Mouse (Mus musculus) forebrain, embryonic 16.5 days (tissue): ENCODE measurements at regions not wholly inside any gene's neighbourhood (a gene's known extent, or its start where the extent isn't known, plus 50 kb on each side); places are given as distances from the start of the nearest gene placed in this dataset.
A peak's percentile ranks its signal among the peaks of the same experiment; 100 is the strongest.
"Not testable (repeated sequence)": the region's sequence is repeated elsewhere in the genome, so short reads cannot be mapped to it uniquely, and the experiment has no call there.

Experiments
- ATAC-seq: fragments of 200-750 bp; cut with Nextera tagmentation; 2 replicates; pipeline ENCODE4 v1.8.0; 2017; ENCODE audit warnings: mild to moderate bottlenecking, moderate library complexity
- H3K27ac ChIP-seq: fragments of 300-500 bp; sonication (generic); 2 replicates; pipeline ENCODE4 v1.5.1; 2014; ENCODE audit warnings: low read length, control low read depth
- H3K27me3 ChIP-seq: fragments of 300-500 bp; sonication (generic); replicated peaks from 2 replicates; pipeline ENCODE4 v1.6.1; 2014; ENCODE audit warnings: low read length; ENCODE audit not compliant: control insufficient read depth, insufficient read depth
- H3K36me3 ChIP-seq: fragments of 300-500 bp; sonication (generic); 2 replicates; pipeline ENCODE4 v1.6.1; 2014; ENCODE audit not compliant: control insufficient read depth, insufficient read depth
- H3K4me1 ChIP-seq: fragments of 300-500 bp; sonication (generic); replicated peaks from 2 replicates; pipeline ENCODE4 v1.6.1; 2014; ENCODE audit warnings: low read length; ENCODE audit not compliant: control insufficient read depth, insufficient read depth
- H3K4me2 ChIP-seq: fragments of 300-500 bp; sonication (generic); 2 replicates; pipeline ENCODE4 v1.6.1; 2014; ENCODE audit warnings: mild to moderate bottlenecking, low read length, control low read depth
- H3K4me3 ChIP-seq: fragments of 300-500 bp; sonication (generic); replicated peaks from 2 replicates; pipeline ENCODE4 v1.5.1; 2014; ENCODE audit warnings: mild to moderate bottlenecking, low read length, control low read depth
- H3K9ac ChIP-seq: fragments of 300-500 bp; sonication (generic); replicated peaks from 2 replicates; pipeline ENCODE4 v1.6.1; 2014; ENCODE audit warnings: low read depth, low read length, control low read depth
- H3K9me3 ChIP-seq: fragments of 300-500 bp; sonication (generic); 2 replicates; pipeline ENCODE4 v1.6.1; 2016; ENCODE audit warnings: low read length; ENCODE audit not compliant: control insufficient read depth
- WGBS: fragments of 180-500 bp; shearing (Covaris S2); extraction: QIAGEN DNeasy Blood & Tissue Kit; methylation state at CpG from one replicate; pipeline ENCODE4 v1.1.7; 2014; 5-methylcytosine and 5-hydroxymethylcytosine counted together

- Histone ChIP-seq H3K4me3 (no peak overlapping the region), H3K27me3 (no peaks in the 10 kb centered on the region), H3K4me2 (no peak overlapping the region), H3K9me3 (no peaks in the 10 kb centered on the region), H3K36me3 (no peaks in the 10 kb centered on the region), H3K27ac (no peak overlapping the region), H3K4me1 (no peaks in the 10 kb centered on the region), H3K9ac (no peak overlapping the region)
- ATAC-seq = no peak
- 83% methylated on average over 10 of the region's 10 CpGs for WGBS
These were observed 239.3 kb downstream of the Dad1 start for GRCm38 (mm10) chr14:54014628-54015027.

GRCm38 (mm10) chr14:54002083-54002482 is 251.8 kb downstream of the Dad1 start:
- no peak overlapping the region for H3K4me3 ChIP-seq
- no peak overlapping the region for H3K4me2 ChIP-seq
- no peaks in the 10 kb centered on the region for H3K9me3 ChIP-seq
- no peaks in the 10 kb centered on the region for H3K36me3 ChIP-seq
- H3K4me1 ChIP-seq = no peaks in the 10 kb centered on the region
- no peaks in the 10 kb centered on the region for H3K27me3 ChIP-seq
- no peak overlapping the region for H3K9ac ChIP-seq
- WGBS = 97% methylated on average over 1 of the region's 1 CpGs
- H3K27ac ChIP-seq = no peak overlapping the region
- ATAC-seq = no peak

GRCm38 (mm10) chr14:54000527-54000926 is 253.4 kb downstream of the Dad1 start:
- Histone ChIP-seq H3K4me3 (no peak overlapping the region), H3K9me3 (no peaks in the 10 kb centered on the region), H3K9ac (no peak overlapping the region), H3K27ac (no peak overlapping the region), H3K36me3 (no peaks in the 10 kb centered on the region), H3K4me2 (no peak overlapping the region), H3K4me1 (no peaks in the 10 kb centered on the region), H3K27me3 (no peaks in the 10 kb centered on the region)
- no peak for ATAC-seq
- WGBS = 80% methylated on average over 5 of the region's 5 CpGs

GRCm38 (mm10) chr14:53993427-53993826 is 260.5 kb downstream of the Dad1 start:
- 51% methylated on average over 2 of the region's 2 CpGs for WGBS
- H3K27me3 ChIP-seq = no peaks in the 10 kb centered on the region
- no peak overlapping the region for H3K9ac ChIP-seq
- no peak overlapping the region for H3K27ac ChIP-seq
- H3K9me3 ChIP-seq = no peaks in the 10 kb centered on the region
- H3K4me2 ChIP-seq = no peak overlapping the region
- H3K36me3 ChIP-seq = no peaks in the 10 kb centered on the region
- no peak overlapping the region for H3K4me3 ChIP-seq
- ATAC-seq = no peak
- H3K4me1 ChIP-seq = peaks cover 10% of the 10 kb centered on the region

GRCm38 (mm10) chr14:53992712-53993286 is 261.1 kb downstream of the Dad1 start:
- Histone ChIP-seq H3K4me3 (no peak overlapping the region), H3K9me3 (no peaks in the 10 kb centered on the region), H3K36me3 (no peaks in the 10 kb centered on the region), H3K27ac (no peak overlapping the region), H3K27me3 (no peaks in the 10 kb centered on the region), H3K9ac (no peak overlapping the region), H3K4me2 (0 out of 2 replicates have a peak overlapping the region, but pooled peaks have one; percentile 21), H3K4me1 (peaks cover 10% of the 10 kb centered on the region)
- WGBS = 10% methylated on average over 11 of the region's 11 CpGs
- peak; percentile 92 for ATAC-seq

- 33% methylated on average over 4 of the region's 4 CpGs for WGBS
- H3K9me3 ChIP-seq = no peaks in the 10 kb centered on the region
- H3K36me3 ChIP-seq = no peaks in the 10 kb centered on the region
- H3K27ac ChIP-seq = no peak overlapping the region
- no peak for ATAC-seq
- no peak overlapping the region for H3K4me3 ChIP-seq
- no peak overlapping the region for H3K9ac ChIP-seq
- no peak overlapping the region for H3K4me2 ChIP-seq
- peaks cover 10% of the 10 kb centered on the region for H3K4me1 ChIP-seq
- no peaks in the 10 kb centered on the region for H3K27me3 ChIP-seq
These were observed 262.5 kb downstream of the Dad1 start for GRCm38 (mm10) chr14:53991390-53991789.

- Histone ChIP-seq H3K9ac (no peak overlapping the region), H3K27ac (no peak overlapping the region), H3K4me2 (no peak overlapping the region), H3K4me3 (no peak overlapping the region), H3K27me3 (no peaks in the 10 kb centered on the region), H3K36me3 (no peaks in the 10 kb centered on the region), H3K9me3 (no peaks in the 10 kb centered on the region), H3K4me1 (no peaks in the 10 kb centered on the region)
- 52% methylated on average over 5 of the region's 5 CpGs for whole genome bisulfite sequencing
- ATAC-seq = no peak
These were observed 273.1 kb downstream of the Dad1 start for GRCm38 (mm10) chr14:53980771-53981170.

- not testable (repeated sequence) for H3K4me3 ChIP-seq, H3K9me3 ChIP-seq, H3K27me3 ChIP-seq, H3K36me3 ChIP-seq, H3K9ac ChIP-seq, H3K4me1 ChIP-seq, H3K4me2 ChIP-seq, ATAC-seq, H3K27ac ChIP-seq
- 83% methylated on average over 8 of the region's 11 CpGs for WGBS
These were observed 292.5 kb downstream of the Dad1 start for GRCm38 (mm10) chr14:53961426-53961825.

- H3K4me3 ChIP-seq = no peak overlapping the region
- WGBS = 83% methylated on average over 7 of the region's 7 CpGs
- no peak for ATAC-seq
These were observed 293.1 kb downstream of the Dad1 start for GRCm38 (mm10) chr14:53960779-53961178.

GRCm38 (mm10) chr14:53935791-53936231 is 318.1 kb downstream of the Dad1 start:
- H3K4me3 ChIP-seq, H3K36me3 ChIP-seq, H3K27ac ChIP-seq, ATAC-seq, H3K9ac ChIP-seq, H3K4me1 ChIP-seq, H3K27me3 ChIP-seq, H3K9me3 ChIP-seq, H3K4me2 ChIP-seq: not testable (repeated sequence)
- 98% methylated on average over 23 of the region's 29 CpGs for WGBS

More at GRCm38 (mm10) chr14:53960779-53961178, 293.1 kb downstream of the Dad1 start:
- H3K9me3 ChIP-seq = 0 out of 2 replicates have a peak, but pooled peaks cover 2% of the 10 kb centered on the region
- no peak overlapping the region for H3K9ac ChIP-seq
- H3K4me1 ChIP-seq = no peaks in the 10 kb centered on the region
- no peak overlapping the region for H3K4me2 ChIP-seq
- H3K27me3 ChIP-seq = no peaks in the 10 kb centered on the region
- H3K36me3 ChIP-seq = no peaks in the 10 kb centered on the region
- no peak overlapping the region for H3K27ac ChIP-seq
